ENCODE assay signal across 8 mouse cellular contexts in the genomic region with DNA sequence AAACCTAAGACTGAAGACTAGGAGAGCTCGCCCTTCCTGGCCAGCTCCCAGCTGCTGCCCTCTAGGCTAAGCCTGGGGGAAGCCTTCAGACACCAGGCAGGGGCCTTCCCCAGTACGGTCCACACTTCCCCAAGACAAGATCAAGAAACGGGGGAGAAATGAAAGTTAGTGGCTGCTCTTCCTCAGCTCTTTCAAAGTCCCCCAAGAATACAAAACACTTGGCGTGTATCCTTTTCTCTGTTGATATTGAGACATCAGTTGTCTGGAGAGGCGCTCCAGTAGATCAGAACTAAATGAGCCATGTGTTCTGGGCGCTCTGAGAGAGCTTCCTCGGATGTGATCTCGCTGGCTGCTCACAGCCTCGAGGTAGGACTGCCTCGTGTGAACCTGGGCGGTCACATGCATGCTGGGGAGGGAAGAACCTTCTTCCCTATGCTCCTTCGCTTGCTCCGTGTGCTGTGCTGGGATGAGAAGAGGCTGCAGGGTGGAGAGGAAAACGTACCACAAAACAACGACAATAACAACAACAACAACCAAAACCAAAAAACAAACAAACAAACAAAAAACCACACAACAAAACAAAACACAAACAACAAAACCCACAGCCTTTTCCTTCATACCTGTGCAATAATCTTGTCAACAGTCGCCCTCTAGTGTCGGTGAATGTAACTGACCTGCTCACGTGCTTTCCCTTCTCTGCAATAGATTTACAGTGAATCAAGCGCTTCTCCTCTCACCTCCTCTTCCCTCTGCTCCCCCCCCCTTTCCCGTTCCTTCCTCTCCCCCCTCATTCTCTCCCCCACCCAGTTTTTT. TPM values are rescaled to one million over a fixed set of nuclear protein-coding genes. Genes with fewer than 3 reads are reported as not detected.
DNase-seq lines count a peak whose midpoint lies in the region; ATAC-seq lines count a peak whose summit lies in the region.

No protein-coding gene starts in this region.

- peaks cover 5% of the 10 kb centered on the region; the same call in 1 of the 2 replicates for H3K4me1 ChIP-seq in limb, embryonic 11.5 days (ENCODE audit: control insufficient read depth, insufficient read depth, low read length)
- H3K4me1 ChIP-seq in midbrain, embryonic 12.5 days: peaks cover 16% of the 10 kb centered on the region

- peak overlapping the region; percentile 51; the same call in 1 of the 2 replicates for H3K9ac ChIP-seq in limb, embryonic 11.5 days (ENCODE audit: low read length)
- peak overlapping the region; percentile 17; the same call in 1 of the 2 replicates for H3K9ac ChIP-seq in midbrain, embryonic 12.5 days (replicated peaks)

- no peak overlapping the region for H3K4me3 ChIP-seq in limb, embryonic 11.5 days (ENCODE audit: low read depth, low read length)
- no peak overlapping the region; the same call in 1 of the 2 replicates for H3K4me3 ChIP-seq in midbrain, embryonic 12.5 days

- H3K27ac ChIP-seq in limb, embryonic 11.5 days (replicated peaks; ENCODE audit: low read depth, low read length): no peak overlapping the region
- H3K27ac ChIP-seq in midbrain, embryonic 12.5 days (replicated peaks): peak overlapping the region; percentile 82; the same call in 1 of the 2 replicates

- no peaks in the 10 kb centered on the region for H3K9me3 ChIP-seq in limb, embryonic 11.5 days (ENCODE audit: control insufficient read depth, low read length)
- H3K9me3 ChIP-seq in midbrain, embryonic 12.5 days: no peaks in the 10 kb centered on the region

- WGBS in limb, embryonic 11.5 days: 27% methylated on average over 20 of the region's 20 CpGs
- 23% methylated on average over 20 of the region's 20 CpGs for WGBS in midbrain, embryonic 12.5 days

- peak; percentile 48 for ATAC-seq in common myeloid progenitor, adult 5-6 weeks (replicated peaks; ENCODE audit: low read depth, poor library complexity, severe bottlenecking)
- peak; percentile 68 for ATAC-seq in limb, embryonic 11.5 days (ENCODE audit: insufficient number of reproducible peaks, low FRiP score, low TSS enrichment, low read depth)
- ATAC-seq in midbrain, embryonic 12.5 days (ENCODE audit: low FRiP score, low read depth): peak; percentile 53

- H3K4me2 ChIP-seq in limb, embryonic 11.5 days (ENCODE audit: low read depth, severe bottlenecking): peak overlapping the region; percentile 43
- H3K4me2 ChIP-seq in midbrain, embryonic 12.5 days (replicated peaks): peak overlapping the region; percentile 39

- DNase-seq in urinary bladder, postnatal 14 days (ENCODE audit: low spot score): peak; percentile 77
- no peak for DNase-seq in urinary bladder, adult 2 months (ENCODE audit: low spot score)
- peak; percentile 38 to 67 for DNase-seq in gastrocnemius, postnatal 4 days (ENCODE audit: low spot score in 2 of 2)
- peak; percentile 65 for DNase-seq in kidney, adult 11 months
- DNase-seq in limb, embryonic 11.5 days (ENCODE audit: low spot score): peak; percentile 78
- DNase-seq in spleen, postnatal 10 days (ENCODE audit: low spot score in 2 of 2): peak; percentile 36 to 78

- H3K27me3 ChIP-seq in limb, embryonic 11.5 days (ENCODE audit: control insufficient read depth, insufficient read depth, low read length): no peaks in the 10 kb centered on the region
- H3K27me3 ChIP-seq in midbrain, embryonic 12.5 days: 0 out of 2 replicates have a peak, but pooled peaks cover 4% of the 10 kb centered on the region

- H3K36me3 ChIP-seq in limb, embryonic 11.5 days (ENCODE audit: control insufficient read depth, insufficient read depth, low read length): no peaks in the 10 kb centered on the region
- no peaks in the 10 kb centered on the region for H3K36me3 ChIP-seq in midbrain, embryonic 12.5 days

RNA-seq across cellular contexts. Expression of gene Ccnl1, which starts 28.0 kb away (rescaled TPM):
- 86.0 and 114 TPM in 2 replicates for polyA plus RNA-seq in urinary bladder, adult 2 months (2012; rRNA removed)
- total RNA-seq in common myeloid progenitor, adult 5-6 weeks (2017): 403 and 451 TPM in 2 replicates
- 10 to 100 TPM; 35.7 to 54.3 TPM for total RNA-seq in gastrocnemius, postnatal 4 days (2021)
- 127 and 137 TPM in 2 replicates for polyA plus RNA-seq in limb, embryonic 11.5 days (2014; fragmentation: Nextera tagmentation; extraction: Ambion mirVana)
- polyA plus RNA-seq in midbrain, embryonic 12.5 days (2016; fragmentation: Nextera tagmentation; extraction: Ambion mirVana): 122 and 125 TPM in 2 replicates
